Mouse (Mus musculus): Measurements from ENCODE around the gene Olfr976.
"Not testable (repeated sequence)": the region's sequence is repeated elsewhere in the genome, so short reads cannot be mapped to it uniquely, and the experiment has no call there.

The Olfr976 gene

DNA sequence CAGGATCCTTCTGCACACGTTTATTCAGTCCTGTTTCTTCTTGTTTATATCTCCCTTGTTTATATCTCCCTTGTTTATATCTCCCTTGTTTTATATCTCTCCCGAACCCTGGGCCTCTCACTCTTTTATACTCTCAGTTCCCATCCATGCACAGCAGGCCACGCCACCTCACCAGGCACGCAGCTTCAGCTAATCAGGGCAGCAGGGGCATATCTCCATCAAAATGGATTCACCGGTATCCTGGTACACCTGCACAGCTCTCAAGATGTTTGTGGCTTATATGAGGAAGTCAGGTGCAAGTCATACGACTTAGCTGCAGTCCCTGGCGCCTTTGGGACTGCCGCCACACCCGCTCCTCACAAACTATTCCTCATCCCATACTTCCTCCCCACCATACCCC lies at the start of gene Olfr976:
Olfr976 (minus strand) TSS at position 101 of the 400 bp plus-strand sequence.
- DNase-seq (ENCODE audit: low spot score) = not testable (repeated sequence)

DNA sequence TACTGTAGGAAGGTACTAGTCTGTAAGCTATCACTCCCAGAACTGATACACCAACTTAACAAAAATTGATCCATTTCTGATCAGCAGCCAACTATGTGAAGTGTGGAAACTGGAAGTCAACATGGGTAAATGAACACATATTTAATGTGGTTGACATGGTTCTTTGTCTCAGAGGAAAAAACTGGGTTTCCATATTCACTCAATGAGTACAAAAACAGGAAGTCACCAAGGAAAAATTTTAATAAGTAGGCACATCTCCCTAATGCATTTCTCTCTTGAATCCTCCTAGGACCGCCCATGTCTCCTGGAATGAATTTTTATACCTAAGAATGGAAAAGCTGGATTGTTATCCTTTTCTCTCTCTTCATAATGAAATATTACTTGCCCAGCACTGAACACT lies 48.5 kb upstream of the Olfr976 start, which contains the start of gene Olfr980:
Olfr980 (minus strand) TSS at position 101 of the 400 bp plus-strand sequence.
- DNase-seq (ENCODE audit: low spot score) = no peak

DNA sequence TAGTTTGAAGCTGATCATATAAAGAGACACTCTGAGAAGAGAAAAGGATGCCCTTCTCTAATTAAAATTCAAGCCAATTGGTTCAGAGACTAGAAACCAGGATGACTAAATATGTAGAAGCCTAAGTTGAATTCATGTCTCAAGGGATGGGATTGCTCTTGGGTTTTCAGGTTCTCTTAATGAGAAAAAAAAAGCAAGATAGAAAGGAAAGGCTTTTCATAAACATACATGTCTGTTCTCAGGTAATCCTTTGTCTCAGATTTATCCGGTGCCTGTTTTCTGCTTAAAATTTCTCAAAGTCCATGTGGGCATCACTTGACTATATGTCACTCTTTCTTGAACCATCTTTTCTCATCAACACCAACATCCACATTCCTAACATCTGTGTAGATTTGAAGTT lies 42.4 kb upstream of the Olfr976 start, which contains the start of gene Olfr979:
Olfr979 (minus strand) TSS at position 101 of the 400 bp plus-strand sequence.
- no peak for DNase-seq (ENCODE audit: low spot score)

DNA sequence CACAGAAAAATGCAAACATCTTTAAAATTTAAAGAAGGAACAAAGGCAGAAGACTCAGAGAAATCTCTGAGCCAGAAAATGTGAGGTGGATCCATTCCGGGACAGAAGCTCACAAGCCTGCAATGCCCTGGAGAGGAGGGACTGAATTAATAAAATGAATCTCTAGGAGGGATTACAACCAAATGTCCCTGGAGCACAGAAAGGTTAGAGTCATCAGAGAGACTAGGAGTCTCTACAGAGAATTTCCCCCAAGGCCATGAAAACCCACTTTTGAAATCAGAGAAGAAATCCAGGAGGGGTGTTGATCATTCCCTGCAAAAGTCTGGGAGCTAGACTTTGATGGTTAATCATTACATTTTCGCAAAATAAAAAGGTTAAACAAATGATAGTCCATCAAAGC lies 30.9 kb upstream of the Olfr976 start, which contains the start of gene Olfr978:
Olfr978 (plus strand) TSS at position 301 of the 400 bp plus-strand sequence.
- no peak for DNase-seq (ENCODE audit: low spot score)

DNA sequence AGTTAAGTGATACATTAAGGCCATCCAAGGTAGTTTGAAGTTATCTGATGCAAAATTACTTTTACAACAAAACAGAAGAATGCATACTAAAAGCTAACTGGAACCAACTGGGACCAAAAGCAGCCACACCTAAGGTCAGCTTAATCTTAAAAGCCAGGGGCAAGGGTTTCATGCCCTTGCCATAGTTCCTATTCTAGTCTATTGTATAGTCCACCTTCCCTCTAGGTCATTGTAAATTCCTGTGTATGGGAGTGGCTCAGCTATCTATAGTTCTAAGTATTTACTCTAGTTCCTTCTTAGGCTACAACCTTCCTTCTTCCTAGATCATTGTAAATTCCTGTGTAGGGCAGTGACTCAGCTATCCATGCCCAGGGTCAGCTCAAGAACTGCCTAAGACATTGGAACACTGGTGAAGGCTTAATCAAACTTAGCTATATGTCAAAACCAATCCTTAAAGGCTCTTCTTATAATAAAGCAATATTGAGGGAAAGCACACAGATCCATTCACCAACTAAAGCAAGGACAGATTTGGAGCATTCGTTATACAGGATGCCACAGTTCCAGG lies 15.7 kb upstream of the Olfr976 start:
- not testable (repeated sequence) for DNase-seq (ENCODE audit: low spot score)

DNA sequence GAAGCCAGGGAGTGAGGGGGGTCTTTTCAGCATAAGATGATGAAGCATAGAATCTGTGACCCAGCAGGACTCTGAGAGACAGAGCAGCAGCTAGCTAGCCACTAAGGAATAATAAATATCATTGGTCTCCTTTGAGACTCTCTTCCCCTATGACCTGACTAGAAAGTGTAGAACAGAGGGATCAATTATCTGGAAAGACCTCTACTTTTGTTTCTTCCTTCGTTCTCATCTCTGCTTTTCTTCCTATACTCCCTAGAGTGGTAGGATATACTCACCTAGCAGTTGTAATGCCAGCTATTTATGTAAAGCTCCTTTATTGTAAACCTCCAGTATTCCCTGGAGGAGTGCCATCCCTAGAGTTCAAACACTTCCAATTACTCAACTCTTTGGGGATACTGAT lies 9.0 kb downstream of the Olfr976 start, which contains the start of gene Olfr975:
Olfr975 (minus strand) TSS at position 101 of the 400 bp plus-strand sequence.
- no peak for DNase-seq (ENCODE audit: low spot score)

DNA sequence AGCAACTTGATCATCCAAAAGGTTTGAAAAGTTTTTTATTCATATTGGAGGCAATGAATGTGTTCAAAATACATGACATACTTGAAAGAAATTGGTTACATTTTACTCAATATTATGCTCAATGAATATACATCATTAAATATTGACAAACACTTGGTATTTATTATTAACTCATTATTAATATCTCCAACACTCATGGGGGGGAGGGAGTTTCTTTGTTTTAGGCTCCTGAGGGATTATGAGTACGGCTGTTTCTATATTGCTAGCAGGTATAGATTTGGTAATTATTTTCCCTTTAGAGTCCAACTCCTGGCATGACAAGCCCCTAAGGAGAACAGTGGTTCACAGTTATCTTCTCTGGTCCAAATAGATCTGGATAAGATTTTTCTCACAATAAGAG lies 23.7 kb downstream of the Olfr976 start, which contains the start of gene Olfr974:
Olfr974 (plus strand) TSS at position 301 of the 400 bp plus-strand sequence.
- no peak for DNase-seq (ENCODE audit: low spot score)

DNA sequence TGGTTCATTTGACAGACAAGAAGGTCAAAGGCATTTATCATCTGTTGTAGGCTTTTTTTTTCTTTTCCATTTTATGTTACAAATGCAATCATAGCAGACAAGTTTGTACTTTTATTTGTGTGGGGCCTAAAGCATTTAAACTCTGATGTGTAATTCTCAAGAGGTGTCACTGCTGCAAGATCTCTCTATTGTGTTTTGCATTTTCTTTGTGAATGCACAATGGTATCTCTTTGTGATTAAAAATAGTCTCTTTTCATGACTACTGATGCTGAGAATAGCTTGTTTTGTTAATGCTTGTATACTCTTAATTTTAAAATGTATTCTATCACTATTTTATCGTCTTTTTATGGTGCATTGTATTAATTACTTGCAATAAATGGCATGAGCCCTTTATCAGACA lies 32.1 kb downstream of the Olfr976 start:
- not testable (repeated sequence) for DNase-seq (ENCODE audit: low spot score)

DNA sequence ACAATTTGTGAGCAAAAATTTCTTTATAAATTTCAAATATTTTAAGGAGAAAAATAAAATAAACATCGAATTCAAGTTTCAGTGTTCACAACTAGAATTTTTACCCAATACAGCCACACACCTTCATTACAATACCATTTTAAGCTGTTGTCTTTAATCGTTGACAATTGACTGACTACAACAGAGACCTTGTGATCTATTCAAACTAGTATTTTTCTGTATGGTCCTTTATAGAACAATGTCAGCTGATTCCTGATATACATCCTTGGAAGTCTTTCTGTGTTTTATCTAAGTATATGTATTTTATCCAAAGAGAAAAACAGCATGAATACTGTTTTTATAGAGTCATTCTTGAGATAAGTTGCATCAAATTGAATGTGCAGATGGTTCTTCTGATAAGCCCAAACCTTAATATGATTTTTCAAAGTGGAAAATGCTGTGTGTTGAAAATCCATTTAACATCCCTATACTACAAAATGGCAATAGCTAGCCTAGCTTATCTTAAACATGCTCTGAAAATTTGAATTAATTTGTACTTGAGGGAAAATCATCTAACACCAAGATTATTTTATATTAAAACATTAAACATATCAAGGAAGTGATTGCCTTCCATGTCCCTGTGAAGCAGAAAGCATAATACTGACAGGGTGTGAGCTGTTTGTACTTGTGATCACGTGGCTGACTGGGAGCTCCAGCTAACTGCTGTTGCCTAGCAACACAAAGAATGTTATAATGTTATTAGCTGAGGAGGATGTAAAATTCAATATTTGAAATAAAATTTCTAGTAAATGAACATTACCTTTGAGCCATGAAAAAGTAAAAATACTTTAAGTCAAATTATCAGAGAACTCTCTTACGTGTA lies 32.7 kb downstream of the Olfr976 start:
- not testable (repeated sequence) for DNase-seq (ENCODE audit: low spot score)

DNA sequence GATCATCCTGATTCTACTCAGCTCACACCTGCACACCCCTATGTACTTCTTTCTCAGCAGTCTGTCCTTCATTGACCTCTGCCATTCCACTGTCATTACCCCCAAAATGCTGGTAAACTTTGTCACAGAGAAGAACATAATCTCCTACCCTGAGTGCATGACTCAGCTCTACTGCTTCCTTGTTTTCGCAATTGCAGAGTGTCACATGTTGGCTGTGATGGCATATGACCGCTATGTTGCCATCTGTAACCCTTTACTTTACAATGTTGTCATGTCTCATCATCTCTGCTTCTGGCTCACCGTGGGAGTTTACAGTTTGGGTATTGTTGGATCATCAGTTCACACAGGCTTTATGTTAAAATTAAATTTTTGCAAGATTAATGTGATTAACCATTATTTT lies 51.0 kb downstream of the Olfr976 start:
- DNase-seq (ENCODE audit: low spot score) = no peak

DNA sequence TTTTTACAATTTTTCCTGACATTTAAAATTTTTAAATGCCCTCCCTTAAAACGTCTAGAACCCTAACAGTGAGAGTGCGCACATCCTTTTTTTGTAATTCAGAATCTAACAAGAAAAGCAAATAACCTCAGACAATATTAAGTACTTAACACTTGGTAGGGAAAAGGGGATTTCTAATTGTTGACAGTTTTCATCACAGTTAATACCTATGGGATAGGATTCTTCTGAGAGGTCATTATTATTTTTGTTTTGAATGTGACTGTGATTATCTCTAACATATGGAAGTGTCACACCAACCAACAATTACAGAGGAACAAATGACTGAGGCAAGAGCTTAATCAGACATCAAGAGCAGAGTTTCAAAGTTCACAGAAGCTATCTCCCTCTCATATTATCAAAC lies 53.9 kb downstream of the Olfr976 start, which contains the start of gene Olfr229:
Olfr229 (plus strand) TSS at position 301 of the 400 bp plus-strand sequence.
- DNase-seq (ENCODE audit: low spot score) = no peak

DNA sequence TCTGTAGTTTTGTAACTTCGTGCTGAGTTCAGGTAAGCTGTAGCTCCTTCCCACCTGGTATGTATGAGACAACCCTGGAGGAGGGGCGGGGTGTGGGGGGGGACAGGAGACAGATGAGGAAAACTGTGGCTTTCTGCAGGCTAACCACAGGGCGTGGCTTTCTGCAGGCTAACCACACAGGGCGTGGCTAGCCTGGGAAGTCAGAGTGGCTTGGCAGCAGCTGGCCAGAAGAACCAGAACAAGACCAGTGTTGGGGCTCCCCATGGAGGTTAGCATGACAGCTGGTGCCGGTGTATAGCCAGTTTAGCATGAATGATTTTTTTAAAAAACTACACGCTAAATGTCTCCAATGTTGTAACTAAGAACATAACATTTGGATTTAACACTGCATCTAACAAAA lies 55.8 kb downstream of the Olfr976 start:
- no peak for DNase-seq (ENCODE audit: low spot score)

All from retina, embryonic 14.5 days (tissue).